Mouse (Mus musculus) ovary, adult 10 weeks (tissue): ENCODE results near the gene Coro1b. TPM values are rescaled to one million over a fixed set of nuclear protein-coding genes. Genes with fewer than 3 reads are reported as not detected.

ENCODE experiments used
- polyA plus RNA-seq: library from polyadenylated mRNA; stranded (reverse); fragments of 350-450 nt; fragmentation: Illumina TruSeq; extraction: RNeasy Lipid Tissue Mini Kit (QIAGEN cat#74804); gene quantifications from one replicate; pipeline ENCODE4 v1.2.3, GENCODE M21; 2014

Gene Coro1b
- polyA plus RNA-seq: 12.7 TPM

DNA sequence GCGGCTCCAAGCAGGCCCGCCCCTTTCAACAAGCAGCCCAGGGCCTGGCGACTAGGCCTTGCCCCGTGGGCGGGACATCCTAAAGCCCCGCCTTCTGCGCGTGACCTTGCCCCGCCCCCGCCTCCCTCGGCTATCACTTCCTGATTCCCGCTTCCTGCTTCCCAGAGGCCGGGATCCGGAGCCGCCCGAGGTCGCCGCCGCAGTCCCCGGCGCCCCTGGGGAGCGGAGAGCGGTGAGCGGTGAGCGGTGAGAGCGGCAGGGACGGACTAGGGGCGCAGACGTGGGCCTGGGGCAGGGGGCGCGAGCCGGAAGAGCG lies at the start of gene Coro1b:
Gene Coro1b, plus strand, starts transcription at position 129 of the 316 bp plus-strand sequence.

DNA sequence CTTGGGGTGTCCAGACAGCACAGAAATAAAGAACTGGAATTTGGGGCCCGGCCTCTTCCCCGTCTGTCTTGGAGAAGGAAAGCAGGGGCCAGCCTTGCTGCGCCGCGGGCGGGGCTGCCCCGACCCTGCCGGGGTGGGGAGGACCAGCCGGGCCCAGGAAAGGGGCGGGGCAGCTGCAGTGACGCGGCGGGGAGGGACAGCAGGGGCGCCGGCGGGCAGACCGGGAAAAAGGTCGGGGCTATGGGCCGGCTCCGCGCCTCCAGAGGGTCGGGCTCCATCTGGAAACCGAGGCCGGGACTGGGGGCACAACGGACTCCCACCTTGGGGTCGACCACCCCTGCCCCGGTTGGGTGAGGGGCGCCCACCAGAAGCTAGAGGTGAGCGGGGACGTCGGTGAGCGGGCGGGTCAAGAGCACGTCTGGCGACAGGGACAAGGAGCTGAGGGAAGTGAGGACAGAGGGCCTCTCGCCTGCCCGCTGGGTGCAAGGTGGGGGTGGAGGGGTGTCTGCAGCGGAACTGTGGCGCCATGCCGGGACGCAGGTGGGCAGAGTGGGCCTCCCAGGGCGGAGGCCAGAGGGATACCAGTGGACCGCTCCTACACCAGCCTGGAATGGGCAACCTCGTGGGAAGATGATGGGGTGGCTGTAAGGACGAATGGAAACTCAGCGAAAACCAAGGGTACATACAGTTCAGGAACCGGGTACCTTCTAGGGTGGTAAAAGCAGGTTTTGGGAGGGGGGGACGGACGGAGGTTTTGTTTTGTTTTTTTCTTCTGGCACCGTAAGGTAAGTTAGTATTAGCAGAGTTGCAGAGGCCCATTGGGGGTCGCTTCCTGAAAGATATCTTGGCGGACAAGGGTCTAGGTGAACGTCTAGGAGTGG lies 48.3 kb upstream of the Coro1b start, which contains the start of gene Pitpnm1:
Gene Pitpnm1, plus strand, starts transcription at position 162 of the 881 bp plus-strand sequence.

GRCm38 (mm10) chr19:4125741-4126696 lies 22.4 kb upstream of the Coro1b start, which contains the start of gene Aip:
Gene Aip (minus strand): TSS chr19:4125858.

DNA sequence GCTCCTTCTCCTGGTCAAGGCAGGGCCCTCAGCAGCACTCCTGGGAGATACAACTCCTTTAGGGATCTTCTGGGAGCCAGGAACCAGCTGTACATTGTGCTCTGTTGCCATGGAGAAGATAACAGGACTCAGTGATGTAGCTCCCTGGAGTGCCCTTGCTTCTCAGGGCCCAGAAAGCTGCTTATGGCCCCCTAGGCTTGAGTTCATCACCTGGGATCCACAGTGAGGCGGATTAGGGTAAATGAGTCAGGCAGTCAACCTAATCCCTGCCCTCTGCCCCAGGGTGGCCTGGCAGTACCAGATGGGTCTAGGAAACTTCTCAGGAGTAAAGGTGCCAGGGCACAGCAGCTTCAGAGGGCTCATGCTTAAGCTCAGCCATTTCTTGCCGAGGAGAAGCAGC lies 9.0 kb upstream of the Coro1b start, which contains the start of gene Gpr152:
Gene Gpr152, plus strand, starts transcription at position 342 of the 400 bp plus-strand sequence.

DNA sequence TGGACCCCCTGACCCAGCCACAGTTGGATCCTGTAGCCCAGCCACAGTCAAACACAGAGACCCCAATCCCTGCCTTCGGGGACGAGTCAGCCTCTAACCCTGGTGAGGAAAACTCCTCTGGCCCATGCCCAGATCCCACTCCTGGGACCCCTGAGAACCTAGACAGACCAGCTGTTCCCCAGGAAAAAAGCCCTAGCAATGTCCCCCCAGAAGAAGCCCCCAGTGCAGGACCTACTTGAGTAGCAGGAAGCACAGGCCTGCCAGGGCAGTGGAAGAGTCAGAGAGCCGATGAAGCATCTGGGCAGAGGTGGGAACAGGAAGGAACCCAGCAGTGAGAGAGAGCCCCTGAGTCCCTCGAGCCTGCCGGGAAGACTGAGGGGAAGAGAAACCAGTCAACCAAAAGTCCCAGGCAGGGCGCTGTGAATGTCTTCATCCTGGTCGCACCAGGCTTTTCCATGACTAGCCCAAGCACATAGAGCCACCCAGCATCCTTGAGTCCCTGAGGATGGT lies 4.6 kb upstream of the Coro1b start, which contains the start of gene Cabp4:
Gene Cabp4, minus strand, starts transcription at position 275 of the 510 bp plus-strand sequence.

DNA sequence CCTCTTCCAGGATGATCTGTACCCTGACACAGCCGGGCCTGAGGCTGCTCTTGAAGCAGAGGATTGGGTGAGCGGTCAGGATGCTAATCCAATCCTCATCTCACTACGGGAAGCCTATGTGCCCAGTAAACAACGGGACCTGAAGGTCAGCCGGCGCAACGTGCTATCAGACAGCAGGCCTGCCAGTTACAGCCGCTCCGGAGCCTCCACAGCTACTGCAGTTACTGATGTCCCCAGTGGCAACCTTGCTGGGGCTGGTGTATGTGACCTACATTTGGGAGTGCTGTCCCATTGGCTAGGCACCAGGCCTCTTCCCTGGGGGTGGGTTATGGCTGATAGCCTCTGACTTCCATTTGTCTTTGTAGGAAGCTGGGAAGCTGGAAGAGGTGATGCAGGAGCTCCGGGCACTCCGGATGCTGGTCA lies 4.8 kb downstream of the Coro1b start, which contains the start of gene Ptprcap:
Gene Ptprcap, plus strand, starts transcription at position 373 of the 423 bp plus-strand sequence.

GRCm38 (mm10) chr19:4162646-4163542 lies 14.5 kb downstream of the Coro1b start, which contains the start of gene Rps6kb2:
Gene Rps6kb2 (minus strand): TSS chr19:4163354.

GRCm38 (mm10) chr19:4175368-4175947 lies 27.0 kb downstream of the Coro1b start, which contains the start of gene Carns1:
Gene Carns1 (minus strand): TSS chr19:4175479.

DNA sequence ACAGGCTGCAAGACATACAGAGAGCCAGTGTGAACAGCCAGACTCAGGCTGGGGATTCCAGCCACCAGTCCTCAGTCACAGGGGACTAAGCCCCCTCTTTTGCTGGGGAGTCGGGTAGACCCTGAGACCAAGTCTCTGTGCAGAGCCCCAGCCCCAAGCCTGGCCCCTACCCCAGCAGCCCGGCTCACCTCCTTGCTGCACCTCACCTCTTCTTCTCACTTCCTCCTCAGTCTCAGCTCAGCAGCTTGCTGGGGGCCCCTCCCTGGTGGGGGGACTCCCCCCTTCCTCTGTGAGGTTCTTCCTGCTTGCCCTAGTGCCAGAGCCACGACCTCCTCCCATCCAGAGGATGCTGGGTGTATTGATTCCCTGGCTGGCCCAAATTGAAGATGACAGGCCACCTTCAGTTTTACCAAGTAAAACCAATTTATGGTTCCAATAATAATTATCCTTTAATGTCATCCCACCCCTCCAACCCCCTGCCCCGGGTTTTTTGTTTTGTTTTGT lies 42.5 kb downstream of the Coro1b start, which contains the start of gene Tbc1d10c:
Gene Tbc1d10c, minus strand, starts transcription at position 454 of the 504 bp plus-strand sequence.

DNA sequence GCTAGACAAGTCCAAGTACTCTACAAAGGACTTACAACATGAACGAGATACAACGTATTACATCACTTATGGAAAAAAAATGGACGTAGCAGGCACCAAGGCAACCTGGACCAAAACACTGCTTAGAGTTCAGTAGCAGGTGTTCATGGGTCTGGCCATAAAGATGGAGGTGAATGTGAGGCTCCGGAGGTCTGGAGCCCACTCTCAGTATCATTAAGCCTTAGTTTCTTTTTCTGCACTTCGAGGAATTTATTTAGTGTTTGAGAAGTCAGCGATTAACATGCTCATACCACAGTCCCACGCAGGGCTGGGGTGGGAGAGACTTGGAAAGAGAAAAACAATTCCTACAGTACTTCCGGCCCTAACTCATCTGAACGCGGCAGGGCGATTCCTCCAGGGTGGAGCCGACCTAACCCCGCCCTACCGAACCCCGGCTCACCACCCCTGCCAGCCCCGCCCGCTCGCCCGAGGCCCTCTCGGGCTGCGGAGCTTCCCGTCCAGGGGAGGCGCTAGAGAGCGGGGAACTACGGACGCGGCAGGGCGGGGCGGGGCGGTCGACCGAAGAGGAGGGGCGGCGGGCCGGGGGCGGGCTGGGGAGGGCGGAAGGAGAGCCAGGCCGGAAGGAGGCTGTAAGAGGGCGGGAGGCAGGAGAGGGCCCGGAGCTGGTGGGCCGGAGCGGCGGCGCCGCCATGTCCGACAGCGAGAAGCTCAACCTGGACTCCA lies 43.3 kb downstream of the Coro1b start, which contains the start of gene Ppp1ca:
Gene Ppp1ca, plus strand, starts transcription at position 538 of the 723 bp plus-strand sequence.

DNA sequence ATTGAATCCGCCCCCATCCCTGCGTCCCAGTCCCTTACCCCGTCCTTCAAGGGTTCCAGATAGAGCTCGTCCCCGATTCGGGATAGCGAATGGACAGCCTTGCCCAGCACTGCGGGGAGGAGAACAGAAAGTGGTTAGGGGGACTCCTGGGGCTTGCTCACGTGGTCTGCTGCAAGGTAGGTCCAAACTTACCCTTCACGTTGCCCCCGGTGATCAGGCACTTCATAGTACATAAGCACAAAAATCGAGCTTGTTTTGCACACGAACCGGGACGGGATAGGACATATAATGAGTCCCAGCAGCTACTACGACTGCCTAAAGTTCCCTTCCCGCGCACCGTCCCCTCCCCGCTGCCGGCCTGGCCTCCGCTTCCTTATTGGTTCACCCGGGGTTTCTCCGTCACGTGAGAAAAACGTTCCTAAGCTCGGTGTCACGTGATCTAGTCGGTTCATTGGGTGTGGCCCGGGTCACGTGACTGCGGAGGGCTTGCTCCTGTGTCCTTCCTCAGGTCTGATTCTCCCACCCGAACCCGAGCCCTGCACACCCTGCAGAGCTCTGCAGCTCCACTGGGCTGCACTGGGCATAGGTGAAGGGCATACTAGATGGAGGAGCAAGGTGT lies 53.0 kb downstream of the Coro1b start, which contains the start of gene Rad9a:
Gene Rad9a, minus strand, starts transcription at position 372 of the 619 bp plus-strand sequence.

Other genes starting within 250 kb of the Coro1b start
- 2.5 TPM for gene Tcirg1, start 241.5 kb upstream of the Coro1b start, polyA plus RNA-seq
- gene Ndufs8, start 235.8 kb upstream of the Coro1b start, polyA plus RNA-seq: 1.3 TPM
- gene Aldh3b1, start 218.8 kb upstream of the Coro1b start, polyA plus RNA-seq: 1.7 TPM
- 0.51 TPM for gene Unc93b1, start 213.4 kb upstream of the Coro1b start, polyA plus RNA-seq
- not detected for gene Aldh3b3, start 190.0 kb upstream of the Coro1b start, polyA plus RNA-seq
- not detected for gene Aldh3b2, start 176.3 kb upstream of the Coro1b start, polyA plus RNA-seq
- gene Acy3, start 162.0 kb upstream of the Coro1b start, polyA plus RNA-seq: 1.3 TPM
- gene Tbx10, start 155.9 kb upstream of the Coro1b start, polyA plus RNA-seq: not detected
- not detected for gene Nudt8, start 148.0 kb upstream of the Coro1b start, polyA plus RNA-seq
- not detected for gene Gm49405, start 148.0 kb upstream of the Coro1b start, polyA plus RNA-seq
- not detected for gene Doc2g, start 145.3 kb upstream of the Coro1b start, polyA plus RNA-seq
- gene Ndufv1, start 135.8 kb upstream of the Coro1b start, polyA plus RNA-seq: 2.2 TPM
- gene Gstp1, start 110.6 kb upstream of the Coro1b start, polyA plus RNA-seq: 13.3 TPM
- 5.3 TPM for gene Gstp2, start 102.6 kb upstream of the Coro1b start, polyA plus RNA-seq
- not detected for gene Gstp3, start 89.0 kb upstream of the Coro1b start, polyA plus RNA-seq
- gene Cabp2, start 67.0 kb upstream of the Coro1b start, polyA plus RNA-seq: not detected
- not detected for gene Cdk2ap2, start 51.4 kb upstream of the Coro1b start, polyA plus RNA-seq
- gene Pitpnm1, start 48.6 kb upstream of the Coro1b start, polyA plus RNA-seq: 0.37 TPM
- 1.00 TPM for gene Aip, start 22.8 kb upstream of the Coro1b start, polyA plus RNA-seq
- gene Gpr152, start 8.8 kb upstream of the Coro1b start, polyA plus RNA-seq: not detected
- gene Cabp4, start 4.6 kb upstream of the Coro1b start, polyA plus RNA-seq: not detected
- 1.6 TPM for gene Ptprcap, start 5.0 kb downstream of the Coro1b start, polyA plus RNA-seq
- gene Rps6kb2, start 14.7 kb downstream of the Coro1b start, polyA plus RNA-seq: 1.2 TPM
- gene Carns1, start 26.9 kb downstream of the Coro1b start, polyA plus RNA-seq: 1.00 TPM
- gene Tbc1d10c, start 42.7 kb downstream of the Coro1b start, polyA plus RNA-seq: not detected
- 102 TPM for gene Ppp1ca, start 43.4 kb downstream of the Coro1b start, polyA plus RNA-seq
- gene Rad9a, start 53.0 kb downstream of the Coro1b start, polyA plus RNA-seq: 3.0 TPM
- gene Clcf1, start 65.6 kb downstream of the Coro1b start, polyA plus RNA-seq: 0.26 TPM
- gene AC109138.7, start 65.7 kb downstream of the Coro1b start, polyA plus RNA-seq: not detected
- not detected for gene Pold4, start 83.3 kb downstream of the Coro1b start, polyA plus RNA-seq
- 1.9 TPM for gene Ssh3, start 120.6 kb downstream of the Coro1b start, polyA plus RNA-seq
- gene Ankrd13d, start 134.5 kb downstream of the Coro1b start, polyA plus RNA-seq: not detected
- 19.6 TPM for gene Grk2, start 157.6 kb downstream of the Coro1b start, polyA plus RNA-seq
- 79.9 TPM for gene Kdm2a, start 249.7 kb downstream of the Coro1b start, polyA plus RNA-seq